Mouse (Mus musculus) gastrocnemius, postnatal 14 days (tissue): ENCODE data around the gene Dirc2. TPM values are rescaled to one million over a fixed set of nuclear protein-coding genes. Genes with fewer than 3 reads are reported as not detected.
A peak's percentile ranks its signal among the peaks of the same experiment; 100 is the strongest.

ENCODE experiments used
- DNase-seq: peaks from one replicate; pipeline ENCODE4 v3.0.0; 2021; ENCODE audit warnings: mixed read lengths
- intact Hi-C: fragments of 180-260 bp; cut with DNase I; formaldehyde crosslinking; loops from one replicate; pipeline ENCODE4 v1.15.1; 2025; ENCODE audit warnings: low total_unique reads
- long read RNA-seq, 2 experiments: library from polyadenylated mRNA; stranded (forward); transcript quantifications; one replicate each; pipeline ENCODE4 v2.0.0; 2021
- total RNA-seq, 2 experiments: library from RNA; stranded (reverse); gene quantifications; 2 replicates each; pipeline ENCODE4 v1.2.3; 2021

Gene Dirc2
- 10 to 100 TPM; 37.5 to 49.7 TPM for total RNA-seq
- long read RNA-seq, experiment 1, full-length matches to known transcripts: 90 of 99 reads
- long read RNA-seq, experiment 1, partial matches to known transcripts: 4 of 99 reads
- long read RNA-seq, experiment 1, other reads (novel, unspliced or antisense): 5 of 99 reads
- long read RNA-seq, experiment 2, full-length matches to known transcripts: 87 of 97 reads
- long read RNA-seq, experiment 2, partial matches to known transcripts: 4 of 97 reads
- long read RNA-seq, experiment 2, other reads (novel, unspliced or antisense): 6 of 97 reads

DNA sequence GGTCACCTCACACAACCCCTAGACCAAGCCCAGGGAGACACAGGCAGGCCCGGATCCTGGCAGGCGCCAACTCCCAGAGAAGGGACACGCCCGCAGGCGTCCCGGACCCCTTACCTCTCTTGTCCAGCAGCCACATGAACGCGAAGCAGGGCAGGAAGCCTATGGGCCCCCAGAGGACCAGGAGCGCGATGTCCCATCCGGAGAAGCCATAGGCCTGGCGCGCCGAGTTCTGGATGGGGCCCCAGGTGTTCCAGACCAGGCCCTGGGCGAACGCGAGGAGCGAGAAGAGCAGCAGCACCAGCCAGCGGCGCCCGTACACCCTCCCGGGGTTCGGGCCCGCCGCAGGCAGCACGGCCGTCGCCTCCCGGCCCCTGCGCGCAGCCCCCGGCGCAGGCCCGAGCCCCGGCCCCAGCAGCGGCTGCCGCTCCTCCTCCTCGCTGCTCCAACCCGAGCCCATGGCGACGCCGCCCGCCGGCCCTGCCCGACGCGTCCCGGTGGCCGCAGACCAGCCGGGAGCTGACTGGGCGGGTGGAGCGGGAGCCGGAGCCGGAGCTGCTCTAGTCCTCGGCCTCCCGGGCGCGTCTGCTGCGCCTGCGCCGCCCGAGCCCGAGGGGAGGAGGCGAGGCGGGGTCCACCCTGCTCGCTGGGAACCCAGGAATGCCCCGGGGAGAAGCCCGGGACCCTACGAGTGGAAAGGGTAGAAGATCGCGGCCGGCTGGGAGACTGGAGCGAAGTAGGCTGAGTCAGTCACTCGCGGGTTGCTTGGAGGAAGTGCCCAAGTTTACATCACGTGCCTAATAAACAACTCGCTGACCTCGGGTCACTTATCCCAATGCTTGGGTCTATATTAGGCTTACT lies at the start of gene Dirc2:
Gene Dirc2, minus strand, starts transcription at position 572 of the 858 bp plus-strand sequence.
- peak; percentile 80 for DNase-seq
- intact Hi-C loops: no loop called here

- intact Hi-C loops: loop anchor here (2.0 kb wide), 1 partner anchor 83 kb away; no protein-coding TSS in a partner anchor
Observed at GRCm38 (mm10) chr16:35817255-35818089, 48.3 kb upstream of the Dirc2 start.

DNA sequence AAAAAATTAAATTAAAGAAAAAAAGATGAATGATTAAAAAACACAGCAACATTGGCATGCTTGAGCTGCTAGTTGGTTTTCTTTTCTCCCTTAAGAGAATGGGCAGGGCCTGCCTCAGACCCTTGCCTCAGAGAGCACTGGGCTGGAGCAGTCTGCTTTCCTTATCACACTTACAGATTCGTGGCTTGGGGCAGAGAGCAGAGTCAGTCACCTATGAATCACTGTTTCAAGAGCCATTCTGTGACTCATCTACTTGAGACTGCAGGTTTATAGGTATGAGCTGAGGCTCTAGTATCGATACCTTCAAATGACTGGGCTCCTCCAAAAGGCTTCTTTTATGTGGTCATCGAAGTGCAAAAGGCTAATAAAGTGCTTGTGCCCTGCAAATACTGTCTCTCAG lies 44.0 kb upstream of the Dirc2 start:
- intact Hi-C loops: no loop called here
- DNase-seq: no peak

More at GRCm38 (mm10) chr16:35817255-35818089, 48.3 kb upstream of the Dirc2 start:
- peak; percentile 71 for DNase-seq

- intact Hi-C loops: no loop called here
- DNase-seq: no peak
Observed at GRCm38 (mm10) chr16:35808838-35809237, 39.7 kb upstream of the Dirc2 start.

- no peak for DNase-seq
- intact Hi-C loops: no loop called here
Observed at GRCm38 (mm10) chr16:35807663-35807992, 38.5 kb upstream of the Dirc2 start.

- intact Hi-C loops: no loop called here
- DNase-seq: no peak
Observed at GRCm38 (mm10) chr16:35806973-35807662, 38.0 kb upstream of the Dirc2 start.

DNA sequence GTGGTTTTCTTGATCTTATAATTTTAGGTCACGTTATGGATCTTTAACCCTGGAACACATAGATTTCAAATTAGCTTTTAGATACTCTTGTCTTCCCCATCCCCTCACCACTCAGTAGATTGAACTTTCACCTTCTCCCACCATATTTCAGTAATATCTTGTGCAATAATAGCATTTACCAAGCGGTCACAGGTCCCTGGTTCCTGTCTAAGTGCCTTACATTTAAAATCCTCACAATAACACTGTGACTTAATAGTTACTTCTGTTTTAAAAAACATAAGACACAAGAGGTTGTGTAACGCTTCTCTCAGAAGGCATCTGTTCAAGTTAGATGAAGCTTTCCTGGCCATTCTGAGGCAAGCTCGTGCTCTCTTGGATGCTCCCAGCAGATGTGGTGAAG lies 34.6 kb upstream of the Dirc2 start:
- intact Hi-C loops: no loop called here
- no peak for DNase-seq

- no peak for DNase-seq
- intact Hi-C loops: no loop called here
Observed at GRCm38 (mm10) chr16:35802163-35802562, 33.0 kb upstream of the Dirc2 start.

DNA sequence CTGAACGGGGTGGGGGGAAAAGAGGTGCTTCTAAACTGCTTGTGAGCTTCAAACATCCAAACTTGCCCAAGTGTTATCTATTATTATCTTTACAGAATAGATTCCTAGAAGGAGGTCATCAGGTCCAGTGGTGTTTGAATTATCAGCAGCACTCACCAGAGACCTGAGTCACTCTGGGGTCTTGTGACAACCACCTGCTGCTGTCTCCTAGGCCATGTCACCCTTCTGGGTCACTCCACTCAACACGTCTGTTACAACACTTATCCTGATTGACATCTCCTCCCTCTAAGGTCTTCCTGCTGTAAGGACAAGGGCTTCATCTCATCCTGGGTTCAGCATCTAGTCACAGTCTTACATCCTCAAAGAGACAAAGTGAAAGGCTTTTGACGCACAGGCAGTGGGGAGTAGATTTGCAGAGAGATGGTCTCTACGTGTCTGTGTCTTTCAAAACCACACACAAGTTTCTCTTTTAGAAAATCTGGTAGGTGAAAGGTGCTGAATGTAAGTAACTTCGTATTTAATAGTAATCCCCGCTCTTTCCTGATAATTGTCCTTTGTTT lies 22.9 kb upstream of the Dirc2 start:
- DNase-seq: no peak

DNA sequence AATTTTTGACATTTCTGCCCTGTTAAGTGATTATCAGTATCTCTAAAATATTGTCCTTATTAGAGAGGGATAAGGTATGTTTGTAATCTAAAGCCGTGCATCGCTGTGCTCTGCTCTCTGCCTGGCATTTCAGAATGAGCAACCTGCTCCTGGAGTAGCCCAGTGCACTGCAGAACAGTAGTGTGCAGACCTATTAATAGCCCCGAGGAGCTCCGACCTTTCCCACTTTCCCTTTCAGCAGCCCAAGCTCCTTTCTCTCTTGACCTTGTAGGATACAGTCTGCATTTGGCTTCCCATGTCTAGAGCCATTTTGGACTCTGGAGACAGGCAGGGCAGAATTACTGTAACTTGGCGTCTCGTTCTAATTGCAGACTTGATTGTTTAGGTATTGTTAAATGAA lies 19.2 kb upstream of the Dirc2 start:
- DNase-seq: no peak

More for the DNA sequence above, 22.9 kb upstream of the Dirc2 start:
- intact Hi-C loops: no loop called here

GRCm38 (mm10) chr16:35787568-35788189 lies 18.5 kb upstream of the Dirc2 start:
- DNase-seq: no peak
- intact Hi-C loops: no loop called here

More for the DNA sequence above, 19.2 kb upstream of the Dirc2 start:
- intact Hi-C loops: no loop called here

DNA sequence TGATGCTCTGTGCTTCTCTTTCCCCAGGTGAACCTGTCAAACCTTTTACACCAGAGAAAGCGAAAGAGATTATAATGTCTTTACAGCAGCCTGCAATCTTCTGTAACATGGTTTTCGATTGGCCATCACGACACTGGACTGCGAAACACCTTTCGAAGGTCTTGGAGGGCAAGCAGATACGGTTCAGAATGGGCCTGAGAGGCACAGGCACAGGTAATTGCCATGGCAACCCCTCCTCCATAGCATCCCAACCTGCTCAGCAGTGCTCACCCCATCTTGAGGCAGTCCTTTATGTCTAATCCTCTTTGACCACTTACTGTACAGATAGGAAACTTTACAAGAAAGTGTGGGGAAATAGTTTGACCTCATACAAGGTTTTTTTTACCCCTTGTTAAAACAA lies 18.0 kb upstream of the Dirc2 start:
- no peak for DNase-seq
- intact Hi-C loops: no loop called here

GRCm38 (mm10) chr16:35784134-35784725 lies 15.1 kb upstream of the Dirc2 start:
- no peak for DNase-seq
- intact Hi-C loops: no loop called here

DNA sequence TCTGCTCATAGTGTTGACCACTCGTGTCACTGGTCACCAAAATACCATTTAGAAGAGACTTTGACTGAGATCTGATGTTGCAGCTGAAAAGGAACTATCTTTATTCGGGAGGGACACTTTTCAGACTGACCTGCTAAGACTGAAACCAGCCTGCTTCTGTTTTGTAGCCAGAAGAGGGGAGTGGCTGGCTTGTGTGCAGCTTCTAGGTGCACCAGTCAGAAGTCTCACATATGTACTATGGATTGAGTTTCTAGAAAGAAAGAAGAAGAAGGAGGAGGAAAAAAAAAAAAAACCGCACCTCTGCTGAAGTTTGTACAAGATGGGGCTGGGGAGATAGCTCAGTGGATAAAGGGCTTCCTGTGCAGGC lies 14.0 kb upstream of the Dirc2 start:
- intact Hi-C loops: no loop called here
- no peak for DNase-seq

- intact Hi-C loops: no loop called here
- no peak for DNase-seq
Observed at GRCm38 (mm10) chr16:35782451-35783206, 13.5 kb upstream of the Dirc2 start.

- intact Hi-C loops: no loop called here
- DNase-seq: no peak
Observed at GRCm38 (mm10) chr16:35781651-35782050, 12.5 kb upstream of the Dirc2 start.

DNA sequence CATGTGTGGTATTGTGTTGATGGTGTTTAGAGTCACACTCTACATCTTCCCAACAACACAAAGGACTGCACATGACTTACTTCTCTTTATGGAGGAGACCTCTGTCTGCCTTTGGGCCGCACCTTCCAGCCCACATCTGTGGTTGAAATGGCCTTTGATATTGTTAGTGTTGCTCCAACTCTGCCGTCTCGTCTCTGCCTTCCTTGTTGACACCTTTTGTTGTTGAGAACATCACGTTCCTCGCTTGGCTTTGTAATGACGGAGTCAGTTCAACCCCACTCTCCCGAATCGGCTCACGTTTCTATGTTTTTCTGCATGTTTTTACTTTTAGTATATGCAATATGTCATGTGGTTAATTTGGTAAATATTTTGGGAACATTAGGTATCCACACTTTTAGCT lies 11.9 kb upstream of the Dirc2 start:
- DNase-seq: no peak
- intact Hi-C loops: no loop called here

- intact Hi-C loops: no loop called here
- no peak for DNase-seq
Observed at GRCm38 (mm10) chr16:35779681-35780080, 10.5 kb upstream of the Dirc2 start.
